Mouse (Mus musculus) liver, adult (tissue): ENCODE results near the gene Gpc6.

ENCODE experiments used
- GATA4 ChIP-seq: IDR thresholded peaks from 2 replicates; pipeline ENCODE4 v1.6.1; 2014; ENCODE audit warnings: mild to moderate bottlenecking, low read length; ENCODE audit not compliant: insufficient replicate concordance

Gene Gpc6

DNA sequence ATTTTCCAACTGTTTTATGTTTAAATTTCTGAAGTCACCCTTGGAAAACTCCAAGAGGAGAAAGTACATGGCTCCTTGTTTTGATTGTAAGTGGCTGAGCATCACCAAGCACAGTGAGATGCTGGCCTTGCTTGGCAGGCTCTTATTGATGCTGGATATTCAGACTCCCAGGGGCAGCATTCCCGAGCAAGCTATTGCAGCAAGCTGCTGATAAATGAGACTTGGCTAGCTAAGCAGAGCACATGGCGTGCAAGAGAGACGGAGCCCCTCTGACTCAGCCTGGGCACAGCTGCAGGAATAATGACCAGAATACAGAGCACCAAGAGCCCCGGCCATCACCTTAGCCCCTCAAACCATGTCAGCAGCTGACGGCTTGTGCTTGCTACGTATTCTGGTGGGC lies 1036.2 kb downstream of the Gpc6 start:
- TF ChIP-seq GATA4, result no peak

DNA sequence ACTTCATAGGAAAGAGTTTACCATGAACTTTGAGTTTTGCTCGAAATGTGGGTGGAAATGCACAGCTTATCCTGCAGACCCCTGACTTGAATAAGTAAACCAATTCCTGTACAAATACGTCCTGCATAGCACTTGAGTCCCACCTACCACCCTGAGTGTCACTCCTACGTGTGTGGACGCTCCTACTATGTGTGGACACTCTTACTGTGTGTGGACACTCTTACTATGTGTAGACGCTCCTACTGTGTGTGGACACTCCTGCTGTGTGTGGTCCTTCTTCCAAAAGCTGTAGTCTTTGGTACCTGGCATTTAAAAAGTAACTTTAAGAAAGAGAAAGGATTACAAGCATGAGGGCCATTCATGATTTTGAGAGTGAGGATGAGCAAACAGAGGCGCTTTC lies 1036.7 kb downstream of the Gpc6 start:
- no peak for TF ChIP-seq GATA4

DNA sequence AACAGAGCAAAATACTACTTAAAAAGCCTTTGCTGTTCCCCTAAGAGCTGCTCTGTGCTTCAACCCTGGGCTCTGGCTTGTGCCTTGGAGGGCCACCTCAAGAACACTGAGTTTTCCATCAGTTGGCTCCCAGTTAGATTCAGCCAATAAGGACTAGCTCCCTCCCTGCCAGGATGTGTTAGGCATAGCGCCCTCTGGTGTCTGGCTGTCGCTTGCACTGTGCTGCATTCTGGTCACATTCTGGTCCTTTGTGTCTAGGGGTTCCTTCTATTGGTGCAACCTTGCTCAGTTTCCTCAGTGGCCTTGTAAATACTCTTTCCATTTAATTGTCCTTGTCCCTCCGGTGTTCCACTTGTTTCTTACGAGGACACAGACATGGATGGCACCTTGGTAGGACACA lies 1037.3 kb downstream of the Gpc6 start:
- TF ChIP-seq GATA4, result no peak

DNA sequence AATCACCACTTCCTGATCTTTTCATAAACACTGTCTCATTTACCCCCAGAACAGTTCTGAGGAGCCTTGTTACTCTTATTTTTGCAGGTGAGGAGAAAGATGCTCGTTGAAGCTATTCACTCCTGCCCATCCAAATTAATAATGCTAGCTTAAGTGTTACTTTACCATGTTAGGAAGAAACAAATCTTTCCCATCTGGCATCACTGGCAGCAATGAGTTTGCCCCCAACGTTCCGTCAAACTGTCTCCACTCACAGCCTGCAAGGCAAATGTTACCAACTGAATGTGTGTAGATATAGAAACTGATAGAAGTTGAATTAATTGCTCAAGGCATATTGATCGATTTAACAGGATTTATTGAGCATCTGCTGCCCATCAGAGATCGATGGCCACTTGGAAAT lies 1047.5 kb downstream of the Gpc6 start:
- TF ChIP-seq GATA4, result no peak

DNA sequence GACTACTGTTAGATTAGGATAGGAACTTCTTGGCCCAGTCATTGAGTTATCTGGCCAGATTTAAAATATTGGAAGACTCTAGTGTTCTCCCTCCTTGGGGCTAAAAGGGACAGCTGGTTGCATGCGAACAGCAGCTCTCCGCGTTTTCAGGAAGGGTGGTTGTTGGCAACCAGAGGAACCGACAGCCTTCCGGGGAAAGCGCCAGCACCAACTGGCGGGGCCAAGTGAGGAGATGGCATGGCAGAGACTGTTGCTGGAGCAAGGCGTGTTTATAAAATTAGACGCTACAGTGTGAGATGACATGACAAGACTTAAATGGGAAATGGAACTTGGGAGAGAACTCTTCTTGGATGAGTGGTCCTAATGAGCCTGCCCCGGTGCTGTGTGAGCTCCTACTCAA lies 1056.4 kb downstream of the Gpc6 start:
- TF ChIP-seq GATA4, result no peak

DNA sequence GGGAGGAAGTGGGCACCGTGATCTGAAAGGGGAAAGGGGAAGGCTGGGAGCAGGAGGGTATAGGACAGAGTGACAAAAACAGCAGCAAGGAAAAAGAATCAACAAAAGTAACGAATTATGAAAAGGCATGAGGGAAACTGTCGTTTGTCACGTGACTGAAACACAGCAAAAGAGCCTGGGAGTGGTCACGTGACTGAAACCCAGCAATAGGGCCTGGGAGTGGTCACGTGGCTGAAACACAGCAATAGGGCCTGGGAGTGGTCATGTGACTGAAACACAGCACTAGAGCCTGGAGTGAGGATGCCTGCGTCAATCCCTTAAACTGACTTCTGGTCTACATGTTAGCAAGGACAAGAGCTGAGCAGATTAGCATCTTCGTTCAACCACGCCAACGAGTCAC lies 1063.3 kb downstream of the Gpc6 start:
- no peak for TF ChIP-seq GATA4

DNA sequence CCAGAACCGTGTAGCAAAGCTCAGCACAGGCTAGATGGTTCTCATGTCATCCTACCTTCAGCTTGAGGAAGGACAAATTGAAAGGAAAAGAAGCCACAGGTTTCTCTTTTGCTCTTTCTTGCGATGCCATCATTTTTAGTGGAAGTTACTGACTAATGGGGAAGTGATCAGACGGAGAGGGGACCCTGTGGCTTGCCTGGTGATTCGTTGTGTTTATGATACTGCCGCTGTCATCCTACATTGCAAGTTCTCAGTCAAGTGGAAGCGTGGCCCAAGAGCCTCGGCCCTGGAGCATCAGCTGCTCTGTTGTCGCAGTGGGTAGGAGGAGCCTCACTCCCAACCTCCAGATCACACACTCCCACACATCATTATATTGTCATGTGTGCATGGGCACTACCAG lies 1065.1 kb downstream of the Gpc6 start:
- no peak for TF ChIP-seq GATA4

DNA sequence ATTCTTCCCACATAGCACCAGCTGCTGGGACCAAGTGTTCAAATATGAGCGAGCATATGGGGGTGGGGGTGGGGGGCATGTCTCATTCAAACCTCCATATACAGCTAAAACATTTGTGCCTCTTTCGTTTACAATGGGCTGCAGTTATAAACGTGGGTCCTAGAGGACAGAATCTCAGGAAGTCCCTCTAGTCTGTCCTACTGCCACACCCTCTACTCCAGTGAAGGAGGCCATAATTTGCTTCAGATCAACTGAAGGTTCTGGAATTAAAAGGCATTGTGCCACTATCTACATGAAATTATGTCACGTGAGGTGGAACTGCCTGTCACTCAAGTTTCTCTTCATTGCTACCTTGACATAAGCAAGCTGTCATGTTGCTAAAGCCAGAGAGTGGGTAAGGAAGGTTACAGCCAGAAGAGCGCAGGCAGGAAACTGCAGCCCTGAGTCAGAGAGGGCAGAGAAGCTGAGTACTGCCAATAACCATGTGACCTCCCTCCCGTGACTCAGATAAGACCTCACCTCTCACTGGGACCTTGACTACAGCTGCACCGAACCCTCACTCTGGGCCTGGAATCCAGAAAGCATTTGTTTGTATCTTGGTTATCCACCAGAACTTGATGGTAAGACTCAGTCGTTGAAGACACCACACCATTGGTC lies 1067.6 kb downstream of the Gpc6 start:
- no peak for TF ChIP-seq GATA4

DNA sequence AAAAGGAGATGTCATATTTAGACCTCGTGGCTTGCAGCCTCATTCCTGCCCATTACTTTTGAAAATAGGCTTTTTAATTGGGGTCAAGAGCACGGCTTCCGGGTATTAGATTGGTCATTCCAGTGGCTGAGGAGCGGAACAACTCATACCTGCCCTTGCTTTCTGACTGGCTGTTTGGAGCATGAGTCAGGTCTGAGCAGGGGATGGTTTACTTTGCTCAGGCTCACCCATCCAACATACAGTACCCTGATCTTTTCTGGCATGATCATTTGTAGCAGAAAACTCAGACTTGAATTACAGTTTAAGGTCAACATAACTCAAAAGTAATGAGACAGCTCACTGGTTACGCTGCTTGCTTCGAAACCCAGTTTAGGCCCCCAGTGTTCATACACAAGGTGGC lies 1068.7 kb downstream of the Gpc6 start:
- no peak for TF ChIP-seq GATA4

DNA sequence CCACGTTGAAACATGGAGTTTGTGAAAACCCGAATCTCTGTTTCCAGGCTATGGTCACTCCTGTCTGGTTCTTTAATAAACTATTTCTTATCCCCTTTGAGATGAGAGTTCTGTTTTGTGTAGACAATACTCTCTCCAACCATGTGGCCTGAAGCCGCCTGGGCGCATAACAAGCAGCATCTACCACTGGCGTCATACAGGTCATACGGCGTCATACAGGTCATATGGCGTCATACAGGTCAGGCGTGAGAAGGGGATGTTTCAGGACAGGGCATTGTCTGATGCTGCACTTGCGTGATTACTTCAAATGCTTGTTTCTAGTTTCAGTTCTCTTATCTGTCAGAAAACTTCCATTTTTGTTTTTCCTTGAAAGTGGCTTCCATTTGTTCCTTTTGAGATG lies 1079.3 kb downstream of the Gpc6 start:
- TF ChIP-seq GATA4, result no peak

DNA sequence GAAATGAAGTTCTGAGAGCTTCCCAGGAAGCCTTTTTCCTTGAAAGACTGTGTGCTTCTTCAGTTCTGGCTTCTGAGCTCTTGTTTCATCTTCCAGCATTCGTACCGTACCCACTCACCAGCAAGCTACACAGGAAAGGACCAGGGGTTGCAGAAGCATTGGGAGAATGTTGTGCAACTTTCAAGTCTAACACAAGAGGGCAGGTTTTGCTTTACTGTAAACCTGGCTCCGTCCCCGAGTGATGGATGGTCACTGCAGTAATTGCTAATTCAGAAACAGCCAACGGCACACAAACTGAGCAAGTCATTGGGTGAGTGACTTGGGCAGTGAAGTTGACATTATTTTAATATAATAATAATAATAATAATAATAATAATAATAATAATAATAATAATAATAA lies 1080.6 kb downstream of the Gpc6 start:
- TF ChIP-seq GATA4, result no peak

DNA sequence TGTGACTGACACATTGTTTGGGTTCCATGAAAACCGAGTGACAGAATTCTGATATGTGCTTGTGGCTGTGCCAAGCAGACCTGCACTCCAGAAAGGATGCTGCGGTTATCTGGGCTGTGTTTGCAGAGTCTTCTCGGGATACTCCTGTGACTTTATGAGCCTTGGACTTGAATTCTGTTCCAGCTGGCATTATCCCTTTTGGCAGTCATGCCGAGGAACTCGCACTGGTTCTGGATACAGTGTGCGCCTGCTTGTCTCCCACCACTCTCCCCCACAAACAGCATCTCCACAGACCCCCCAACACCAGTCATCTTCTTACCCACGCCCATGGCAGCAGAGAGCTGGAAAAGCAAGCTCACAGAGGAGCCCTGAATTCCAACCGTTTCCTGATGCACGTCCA lies 1084.4 kb downstream of the Gpc6 start:
- TF ChIP-seq GATA4, result no peak

DNA sequence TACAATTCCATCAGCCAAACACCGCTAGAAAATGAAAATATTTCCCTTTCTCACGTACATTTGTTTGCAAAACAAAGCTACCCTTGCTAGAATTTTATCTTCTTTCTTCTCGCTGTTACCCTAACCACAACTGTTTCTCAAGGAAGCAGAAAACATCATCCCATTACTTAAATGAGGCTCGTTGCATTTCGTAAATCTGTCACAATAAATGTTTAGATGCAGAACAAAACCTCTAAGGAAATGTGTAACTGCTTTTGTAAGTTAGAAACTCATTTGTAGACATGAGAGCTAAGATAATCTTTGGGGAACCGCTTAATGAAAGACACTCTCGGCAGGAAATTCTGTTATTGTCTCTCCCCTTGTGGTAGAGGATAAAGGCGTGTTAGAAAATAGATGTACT lies 1088.1 kb downstream of the Gpc6 start:
- TF ChIP-seq GATA4, result no peak

DNA sequence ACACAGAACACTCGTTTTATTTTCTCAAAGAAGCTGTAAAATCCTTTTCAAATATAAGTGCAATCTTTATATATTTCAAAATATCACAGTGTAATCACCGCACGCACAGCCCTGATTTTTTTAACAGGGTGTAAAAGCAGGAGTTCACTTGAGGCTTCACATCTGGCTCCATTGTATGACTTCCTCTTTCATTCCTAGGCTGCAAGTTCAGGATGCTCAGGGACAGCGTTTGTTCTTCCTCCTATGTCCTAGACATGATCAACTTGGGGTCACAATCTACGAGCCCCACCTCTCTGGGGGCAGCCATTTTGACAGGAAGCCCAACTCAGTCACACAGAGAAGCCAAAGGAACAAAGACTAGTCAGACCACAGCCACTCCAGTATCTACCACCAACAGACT lies 1094.2 kb downstream of the Gpc6 start:
- TF ChIP-seq GATA4, result no peak

DNA sequence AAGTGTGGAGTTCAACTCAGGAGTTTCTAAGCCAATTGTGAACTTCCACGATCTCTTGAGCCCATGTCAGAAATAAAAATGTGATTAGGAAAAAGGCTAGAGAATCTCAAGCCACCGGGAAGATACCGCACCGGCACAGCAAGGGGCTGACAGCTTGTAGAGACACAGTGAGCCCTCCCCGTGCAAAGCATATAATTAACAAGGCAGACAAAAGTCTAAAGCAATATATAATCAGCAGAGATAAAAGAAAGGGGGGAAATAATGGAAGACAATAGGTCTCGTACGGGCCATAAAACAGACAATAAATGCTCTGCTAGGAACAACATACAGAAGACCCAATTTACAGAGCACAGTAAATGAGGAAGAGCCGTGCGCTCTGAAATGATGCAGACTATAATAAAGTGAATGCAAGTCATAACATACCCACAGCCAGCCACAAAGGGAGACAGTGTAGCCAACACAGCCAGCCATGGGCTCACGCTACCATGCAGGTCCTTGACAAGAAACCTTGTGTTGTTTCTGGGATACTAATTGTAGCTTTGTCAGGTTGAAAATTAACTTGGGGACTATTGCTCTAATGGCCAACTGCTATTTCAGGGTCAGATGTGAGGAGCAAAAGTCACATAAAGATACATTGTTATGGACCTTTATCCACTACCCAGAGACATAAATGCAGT lies 1096.9 kb downstream of the Gpc6 start:
- TF ChIP-seq GATA4, result no peak
